Mouse (Mus musculus): Measurements from ENCODE around the gene Entr1.

DNA sequence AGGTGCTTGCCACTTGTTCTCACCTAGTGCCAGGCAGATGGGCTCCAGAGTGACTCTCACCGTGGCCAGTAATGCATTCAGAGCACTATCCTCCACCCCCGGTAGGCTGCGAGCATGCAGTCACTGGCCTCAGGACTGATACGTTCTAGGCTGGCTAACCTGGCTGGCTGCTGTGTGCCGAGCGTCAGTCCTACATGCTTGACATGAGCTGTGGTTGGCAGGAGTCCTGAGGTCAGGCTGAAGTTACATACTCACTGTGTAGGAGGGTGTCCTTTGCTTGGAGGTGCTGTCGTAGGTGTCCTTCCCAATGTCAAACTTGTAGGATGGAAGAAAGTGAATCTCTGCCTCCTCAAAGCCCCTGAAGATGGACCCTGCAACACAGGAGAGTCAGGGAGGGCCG lies 9.9 kb upstream of the Entr1 start:
- no peak for TF ChIP-seq CTCF (IDR thresholded peaks at IDR 0.05; ENCODE audit: low read depth, low read length)
- TF ChIP-seq EP300 (IDR thresholded peaks at IDR 0.05; ENCODE audit: insufficient read depth, low read depth, low read length) = no peak
- TF ChIP-seq POLR2A (IDR thresholded peaks at IDR 0.05; ENCODE audit: insufficient read depth, low read length) = no peak
